ENCODE assay signal across 20 mouse cellular contexts in the genomic region with DNA sequence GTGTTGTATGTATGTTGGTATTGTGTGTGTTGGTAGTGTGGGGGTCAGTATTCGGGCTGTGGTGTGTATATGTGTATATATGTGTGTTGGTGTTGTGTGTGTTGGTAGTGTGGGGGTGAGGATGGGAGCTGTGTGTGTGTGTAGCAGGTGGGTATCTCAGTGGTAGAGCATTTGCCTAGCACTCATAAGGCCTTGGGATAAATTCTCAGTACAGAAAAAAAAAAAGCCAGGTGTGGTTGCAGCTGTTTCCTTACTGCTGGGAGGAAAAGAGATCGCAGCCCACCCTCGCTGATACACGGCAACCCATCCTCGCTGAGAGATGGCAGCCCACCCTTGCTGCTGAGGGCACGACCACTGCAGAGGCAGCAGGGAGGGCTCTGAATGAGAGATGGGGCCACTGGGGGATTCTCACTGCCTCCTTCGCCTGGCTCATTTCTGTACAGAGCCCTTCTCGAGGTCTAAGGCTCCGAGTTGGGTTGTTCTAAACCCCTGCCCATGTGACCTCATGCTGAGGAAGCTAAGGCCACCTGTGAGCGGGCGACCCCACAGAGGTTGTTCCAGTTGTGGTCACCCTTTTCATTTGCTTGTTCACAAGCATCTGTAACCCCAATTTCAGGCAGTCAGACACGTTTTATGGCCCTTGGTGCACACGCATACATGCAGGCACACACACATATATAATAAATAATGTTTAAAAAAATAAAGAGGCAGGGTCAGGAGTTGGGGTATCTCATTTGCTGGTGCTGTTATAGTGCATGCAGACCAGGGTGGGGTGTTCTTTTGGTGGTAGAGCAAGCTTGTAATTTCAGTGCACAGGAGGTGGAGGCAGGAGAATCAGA. TPM values are rescaled to one million over a fixed set of nuclear protein-coding genes. Genes with fewer than 3 reads are reported as not detected.
DNase-seq lines count a peak whose midpoint lies in the region; ATAC-seq and TF ChIP-seq lines count a peak whose summit lies in the region.
"Had no signal": no experiment of that assay in that cellular context is flagged by ENCODE, and none has a peak within 500 bp of the region (broad histone marks: within the 10 kb centered on the region; RNA-seq: fewer than 3 reads in every experiment).

No protein-coding gene starts in this region.

- no peak overlapping the region for H3K4me2 ChIP-seq in heart, embryonic 12.5 days
- H3K4me2 ChIP-seq: forebrain, embryonic 12.5 days; midbrain, embryonic 15.5 days; neural tube, embryonic 15.5 days had no signal

- no peak for ATAC-seq in heart, embryonic 12.5 days (ENCODE audit: insufficient number of reproducible peaks, low FRiP score)
- ATAC-seq: midbrain, embryonic 15.5 days had no signal

- no peaks in the 10 kb centered on the region for H3K36me3 ChIP-seq in heart, embryonic 10.5 days
- no peaks in the 10 kb centered on the region for H3K36me3 ChIP-seq in heart, embryonic 12.5 days
- no peaks in the 10 kb centered on the region for H3K36me3 ChIP-seq in spleen, adult 2 months (ENCODE audit: control insufficient read depth, insufficient read depth, low read length)
- no peaks in the 10 kb centered on the region for H3K36me3 ChIP-seq in thymus, adult 2 months (ENCODE audit: control insufficient read depth, insufficient read depth, low read length)
- H3K36me3 ChIP-seq in limb, embryonic 10.5 days, result no peaks in the 10 kb centered on the region
- H3K36me3 ChIP-seq: forebrain, embryonic 12.5 days; midbrain, embryonic 15.5 days; neural tube, embryonic 15.5 days had no signal

- DNase-seq in heart, embryonic 10.5 days (ENCODE audit: low spot score), result no peak
- no peak for DNase-seq in spleen, adult 2 months (ENCODE audit: low read depth in 1 of 2, low spot score in 2 of 2)
- no peak for DNase-seq in spleen, adult 18-20 months
- peak; percentile 63 for DNase-seq in thymus, adult 2 months
- no peak for DNase-seq in limb, embryonic 10.5 days (ENCODE audit: low spot score)
- DNase-seq in kidney, adult 9 months, result no peak
- no peak for DNase-seq in left cerebral cortex, adult 8-10 months (ENCODE audit: low spot score in 2 of 2)
- DNase-seq: cerebellum, adult 9-10 months; gastrocnemius, adult 2 months; kidney, adult 11 months; kidney, postnatal 10 days; lung, adult 18-20 months; lung, postnatal 14 days; right cerebral cortex, postnatal 25 days had no signal

- H3K4me1 ChIP-seq in heart, embryonic 10.5 days, result peaks cover 30% of the 10 kb centered on the region
- H3K4me1 ChIP-seq in heart, embryonic 12.5 days (replicated peaks), result 0 out of 2 replicates have a peak, but pooled peaks cover 8% of the 10 kb centered on the region
- H3K4me1 ChIP-seq in spleen, adult 2 months (ENCODE audit: control insufficient read depth, insufficient read depth, insufficient read length), result peaks cover 9% of the 10 kb centered on the region
- peaks cover 53% of the 10 kb centered on the region for H3K4me1 ChIP-seq in thymus, adult 2 months (replicated peaks; ENCODE audit: control insufficient read depth, insufficient read depth, low read length)
- H3K4me1 ChIP-seq in limb, embryonic 10.5 days, result peaks cover 9% of the 10 kb centered on the region; the same call in 1 of the 2 replicates
- H3K4me1 ChIP-seq: forebrain, embryonic 12.5 days; midbrain, embryonic 15.5 days; neural tube, embryonic 15.5 days had no signal

- H3K9ac ChIP-seq in heart, embryonic 12.5 days, result no peak overlapping the region
- H3K9ac ChIP-seq: forebrain, embryonic 12.5 days; midbrain, embryonic 15.5 days; neural tube, embryonic 15.5 days had no signal

- no peak overlapping the region for H3K4me3 ChIP-seq in heart, embryonic 10.5 days
- H3K4me3 ChIP-seq in heart, embryonic 12.5 days, result no peak overlapping the region
- H3K4me3 ChIP-seq in spleen, adult 2 months (ENCODE audit: extremely low read depth, insufficient read depth, insufficient read length), result no peak overlapping the region
- H3K4me3 ChIP-seq in thymus, adult 2 months (ENCODE audit: control insufficient read depth, insufficient read depth, low read length), result no peak overlapping the region
- H3K4me3 ChIP-seq in limb, embryonic 10.5 days, result no peak overlapping the region
- H3K4me3 ChIP-seq: forebrain, embryonic 12.5 days; gastrocnemius, adult 2 months; left cerebral cortex, adult 2 months; megakaryocyte, embryonic 14.5 days; midbrain, embryonic 15.5 days; neural tube, embryonic 15.5 days had no signal

- peak overlapping the region; percentile 22; the same call in 1 of the 2 replicates for H3K27ac ChIP-seq in heart, embryonic 10.5 days
- no peak overlapping the region for H3K27ac ChIP-seq in heart, embryonic 12.5 days (ENCODE audit: poor library complexity, severe bottlenecking)
- H3K27ac ChIP-seq in spleen, adult 2 months (ENCODE audit: insufficient read depth, low read length), result peak overlapping the region; percentile 39
- peak overlapping the region; percentile 72 for H3K27ac ChIP-seq in thymus, adult 2 months (ENCODE audit: control insufficient read depth, insufficient read depth, low read length)
- no peak overlapping the region for H3K27ac ChIP-seq in limb, embryonic 10.5 days
- H3K27ac ChIP-seq: forebrain, embryonic 12.5 days; left cerebral cortex, adult 2 months; midbrain, embryonic 15.5 days; neural tube, embryonic 15.5 days had no signal

- H3K9me3 ChIP-seq in heart, embryonic 10.5 days, result no peaks in the 10 kb centered on the region
- H3K9me3 ChIP-seq in heart, embryonic 12.5 days (replicated peaks), result 0 out of 2 replicates have a peak, but pooled peaks cover 3% of the 10 kb centered on the region
- H3K9me3 ChIP-seq in limb, embryonic 10.5 days (replicated peaks), result no peaks in the 10 kb centered on the region
- H3K9me3 ChIP-seq: forebrain, embryonic 12.5 days; midbrain, embryonic 15.5 days; neural tube, embryonic 15.5 days had no signal

- TF ChIP-seq CTCF in spleen, adult 2 months (IDR thresholded peaks at IDR 0.05; ENCODE audit: extremely low read depth, insufficient read depth, insufficient read length, insufficient replicate concordance), result no peak
- no peak for TF ChIP-seq CTCF in thymus, adult 2 months (IDR thresholded peaks at IDR 0.05; ENCODE audit: borderline replicate concordance, control insufficient read depth, extremely low read depth, insufficient read depth, low read length, poor library complexity)

- no peak for TF ChIP-seq POLR2A in spleen, adult 2 months (IDR thresholded peaks at IDR 0.05; ENCODE audit: low read depth, low read length)
- no peak for TF ChIP-seq POLR2A in thymus, adult 2 months (IDR thresholded peaks at IDR 0.05; ENCODE audit: control insufficient read depth, extremely low read depth, insufficient read depth, low read length, poor library complexity)

- WGBS in heart, embryonic 10.5 days, result 80% methylated on average over 13 of the region's 13 CpGs
- WGBS in heart, embryonic 12.5 days, result 77% methylated on average over 13 of the region's 13 CpGs
- 28% methylated on average over 13 of the region's 13 CpGs for WGBS in spleen, adult 2 months
- 13% methylated on average over 13 of the region's 13 CpGs for WGBS in thymus, adult 2 months
- WGBS in limb, embryonic 10.5 days, result 88% methylated on average over 13 of the region's 13 CpGs

- H3K27me3 ChIP-seq in heart, embryonic 10.5 days (ENCODE audit: insufficient read depth, poor library complexity, severe bottlenecking), result no peaks in the 10 kb centered on the region
- no peaks in the 10 kb centered on the region for H3K27me3 ChIP-seq in heart, embryonic 12.5 days (replicated peaks)
- H3K27me3 ChIP-seq in spleen, adult 2 months (ENCODE audit: control insufficient read depth, insufficient read depth, low read length), result no peaks in the 10 kb centered on the region
- H3K27me3 ChIP-seq in thymus, adult 2 months (ENCODE audit: control insufficient read depth, insufficient read depth, low read length), result no peaks in the 10 kb centered on the region
- no peaks in the 10 kb centered on the region for H3K27me3 ChIP-seq in limb, embryonic 10.5 days (ENCODE audit: low read depth, poor library complexity, severe bottlenecking)
- H3K27me3 ChIP-seq: forebrain, embryonic 12.5 days; megakaryocyte, embryonic 14.5 days; midbrain, embryonic 15.5 days; neural tube, embryonic 15.5 days had no signal

RNA-seq across cellular contexts. Expression of a gene that starts 19.3 kb away (rescaled TPM):
- 131 and 174 TPM in 2 replicates for polyA plus RNA-seq in heart, embryonic 10.5 days (2016; fragmentation: Nextera tagmentation; extraction: Ambion mirVana)
- 125 and 127 TPM in 2 replicates for polyA plus RNA-seq in heart, embryonic 12.5 days (2016; fragmentation: Nextera tagmentation; extraction: Ambion mirVana)
- 63.7 and 75.6 TPM in 2 replicates for polyA plus RNA-seq in spleen, adult 2 months (2012; rRNA removed)
- 113 and 118 TPM in 2 replicates for polyA plus RNA-seq in thymus, adult 2 months (2012; rRNA removed)
- 128 and 137 TPM in 2 replicates for polyA plus RNA-seq in limb, embryonic 10.5 days (2016; fragmentation: Nextera tagmentation; extraction: Ambion mirVana)
- total RNA-seq in left cerebral cortex, adult 8-10 months (2022), result 10 to 100 TPM; 78.5 to 83.1 (median 80.7) TPM

RNA-seq across cellular contexts. Expression of a gene that starts 40.9 kb away (rescaled TPM):
- 14.7 and 23.4 TPM in 2 replicates for polyA plus RNA-seq in heart, embryonic 10.5 days (2016; fragmentation: Nextera tagmentation; extraction: Ambion mirVana)
- 16.4 and 17.9 TPM in 2 replicates for polyA plus RNA-seq in heart, embryonic 12.5 days (2016; fragmentation: Nextera tagmentation; extraction: Ambion mirVana)
- 4.7 and 5.6 TPM in 2 replicates for polyA plus RNA-seq in spleen, adult 2 months (2012; rRNA removed)
- 12.2 and 13.9 TPM in 2 replicates for polyA plus RNA-seq in thymus, adult 2 months (2012; rRNA removed)
- polyA plus RNA-seq in limb, embryonic 10.5 days (2016; fragmentation: Nextera tagmentation; extraction: Ambion mirVana), result 31.8 and 38.7 TPM in 2 replicates
- total RNA-seq in left cerebral cortex, adult 8-10 months (2022), result 10 to 100 TPM; 13.0 to 15.0 (median 13.2) TPM

RNA-seq across cellular contexts. Expression of a gene that starts 56.5 kb away (rescaled TPM):
- 7.7 and 9.2 TPM in 2 replicates for polyA plus RNA-seq in heart, embryonic 10.5 days (2016; fragmentation: Nextera tagmentation; extraction: Ambion mirVana)
- polyA plus RNA-seq in heart, embryonic 12.5 days (2016; fragmentation: Nextera tagmentation; extraction: Ambion mirVana), result 7.3 and 7.6 TPM in 2 replicates
- 4.3 and 4.6 TPM in 2 replicates for polyA plus RNA-seq in spleen, adult 2 months (2012; rRNA removed)
- 17.3 and 22.4 TPM in 2 replicates for polyA plus RNA-seq in thymus, adult 2 months (2012; rRNA removed)
- 12.8 and 12.9 TPM in 2 replicates for polyA plus RNA-seq in limb, embryonic 10.5 days (2016; fragmentation: Nextera tagmentation; extraction: Ambion mirVana)
- total RNA-seq in left cerebral cortex, adult 8-10 months (2022), result 10 to 100 TPM; 19.3 to 22.0 (median 20.4) TPM

Comparison
In these comparisons a context has a peak if more than half of its experiments do, and no peak if none do; other contexts are left out.
1. H3K27ac ChIP-seq: peak in heart, embryonic 10.5 days (single experiment), spleen, adult 2 months (single experiment) and thymus, adult 2 months (single experiment); none in heart, embryonic 12.5 days (single experiment) and limb, embryonic 10.5 days (single experiment).